Mouse (Mus musculus) intestine, postnatal 0 days (tissue): ENCODE results near the gene Usp12. TPM values are rescaled to one million over a fixed set of nuclear protein-coding genes. Genes with fewer than 3 reads are reported as not detected.
"Not testable (repeated sequence)": the region's sequence is repeated elsewhere in the genome, so short reads cannot be mapped to it uniquely, and the experiment has no call there.

Experiments used
- ATAC-seq: fragments of 200-750 bp; cut with Nextera tagmentation; 2 replicates; pipeline ENCODE4 v1.8.0; 2017; ENCODE audit warnings: mild to moderate bottlenecking, moderate TSS enrichment, moderate library complexity
- H3K27ac ChIP-seq: fragments of 300-500 bp; sonication (generic); 2 replicates; pipeline ENCODE4 v1.5.1; 2014; ENCODE audit warnings: mild to moderate bottlenecking, low read depth, low read length, moderate library complexity
- H3K27me3 ChIP-seq: fragments of 300-500 bp; sonication (generic); replicated peaks from 2 replicates; pipeline ENCODE4 v1.6.1; 2014; ENCODE audit warnings: low read length, mixed read lengths; ENCODE audit not compliant: control insufficient read depth, insufficient read depth
- H3K36me3 ChIP-seq: fragments of 300-500 bp; sonication (generic); 2 replicates; pipeline ENCODE4 v1.6.1; 2014; ENCODE audit warnings: mild to moderate bottlenecking, moderate library complexity; ENCODE audit not compliant: control insufficient read depth, insufficient read depth
- H3K4me1 ChIP-seq: fragments of 300-500 bp; sonication (generic); replicated peaks from 2 replicates; pipeline ENCODE4 v1.6.1; 2014; ENCODE audit warnings: antibody characterized with exemption, low read length, mixed read lengths; ENCODE audit not compliant: control insufficient read depth, insufficient read depth
- H3K4me2 ChIP-seq: fragments of 300-500 bp; sonication (generic); replicated peaks from 2 replicates; pipeline ENCODE4 v1.6.1; 2014; ENCODE audit warnings: low read depth, mild to moderate bottlenecking, moderate library complexity
- H3K4me3 ChIP-seq: fragments of 300-500 bp; sonication (generic); 2 replicates; pipeline ENCODE4 v1.5.1; 2014; ENCODE audit warnings: low read depth, low read length
- H3K9ac ChIP-seq: fragments of 300-500 bp; sonication (generic); 2 replicates; pipeline ENCODE4 v1.6.1; 2014; ENCODE audit warnings: mild to moderate bottlenecking, low read depth, low read length
- H3K9me3 ChIP-seq: fragments of 300-500 bp; sonication (generic); 2 replicates; pipeline ENCODE4 v1.6.1; 2016; ENCODE audit warnings: mixed run types; ENCODE audit not compliant: control insufficient read depth
- CTCF ChIP-seq: sonication (generic); IDR thresholded peaks from 2 replicates; pipeline ENCODE4 v1.5.1; 2016; ENCODE audit warnings: low read depth, mild to moderate bottlenecking, control low read depth, antibody characterized with exemption, moderate library complexity
- WGBS: fragments of 180-500 bp; shearing (Covaris S2); extraction: QIAGEN DNeasy Blood & Tissue Kit; methylation state at CpG from one replicate; pipeline ENCODE4 v1.1.7; 2014; 5-methylcytosine and 5-hydroxymethylcytosine counted together
- polyA plus RNA-seq: library from polyadenylated mRNA; unstranded; fragments of >200 nt; fragmentation: Nextera tagmentation; extraction: Ambion mirVana; gene quantifications from 2 replicates; pipeline ENCODE4 v1.2.1, GENCODE M21; 2015

Usp12 gene
- polyA plus RNA-seq, 1 experiment from 2014 or later: 21.7 TPM

DNA sequence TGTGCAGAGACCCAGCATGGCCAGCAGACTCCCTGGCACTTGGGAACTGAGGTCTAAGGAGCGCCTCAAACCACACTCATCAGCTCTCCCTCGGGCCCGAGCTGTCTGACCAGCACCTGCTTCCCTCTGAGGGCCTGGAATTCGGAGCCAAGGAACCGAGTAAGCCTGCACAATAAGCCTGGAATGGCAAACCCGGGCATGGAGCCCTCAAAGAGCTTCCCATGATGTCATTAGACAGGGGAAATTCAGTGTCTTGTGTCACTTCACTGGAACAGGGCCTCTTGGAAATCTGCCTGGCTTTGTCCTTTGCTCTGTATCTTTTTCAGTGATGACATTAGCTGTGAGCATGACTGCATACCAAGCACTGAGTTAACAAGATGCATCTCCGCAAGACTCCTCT is 44.5 kb downstream of the Usp12 start:
- peaks cover 58% of the 10 kb centered on the region for H3K36me3 ChIP-seq
- 94% methylated on average over 7 of the region's 7 CpGs for WGBS

DNA sequence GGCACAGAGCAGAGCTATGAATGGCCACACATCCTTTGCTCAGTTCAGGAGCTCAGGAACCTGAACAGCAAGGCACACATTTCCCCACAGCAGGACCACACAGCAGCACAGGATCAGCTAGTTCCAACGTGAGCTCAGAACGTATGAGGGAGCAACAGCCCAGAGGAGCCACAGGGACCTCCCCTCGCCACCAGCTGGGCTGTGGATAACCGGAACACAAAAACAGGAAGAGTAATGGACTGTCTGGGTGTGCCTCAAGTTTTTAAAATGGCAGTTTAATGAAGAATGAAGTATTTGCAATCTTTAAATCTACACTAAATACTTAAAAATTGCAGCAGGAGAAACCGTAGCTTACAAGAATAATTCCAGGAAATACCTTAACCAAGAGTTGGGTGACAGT is 44.9 kb downstream of the Usp12 start:
- peaks cover 56% of the 10 kb centered on the region for H3K36me3 ChIP-seq
- no peak for TF ChIP-seq CTCF

More for the DNA sequence above, 44.5 kb downstream of the Usp12 start:
- Histone ChIP-seq H3K27ac (peak overlapping the region; percentile 5; the same call in 1 of the 2 replicates), H3K4me3 (no peak overlapping the region), H3K9me3 (no peaks in the 10 kb centered on the region), H3K9ac (no peak overlapping the region), H3K4me1 (no peaks in the 10 kb centered on the region), H3K4me2 (no peak overlapping the region), H3K27me3 (no peaks in the 10 kb centered on the region)
- no peak for TF ChIP-seq CTCF
- ATAC-seq: no peak

DNA sequence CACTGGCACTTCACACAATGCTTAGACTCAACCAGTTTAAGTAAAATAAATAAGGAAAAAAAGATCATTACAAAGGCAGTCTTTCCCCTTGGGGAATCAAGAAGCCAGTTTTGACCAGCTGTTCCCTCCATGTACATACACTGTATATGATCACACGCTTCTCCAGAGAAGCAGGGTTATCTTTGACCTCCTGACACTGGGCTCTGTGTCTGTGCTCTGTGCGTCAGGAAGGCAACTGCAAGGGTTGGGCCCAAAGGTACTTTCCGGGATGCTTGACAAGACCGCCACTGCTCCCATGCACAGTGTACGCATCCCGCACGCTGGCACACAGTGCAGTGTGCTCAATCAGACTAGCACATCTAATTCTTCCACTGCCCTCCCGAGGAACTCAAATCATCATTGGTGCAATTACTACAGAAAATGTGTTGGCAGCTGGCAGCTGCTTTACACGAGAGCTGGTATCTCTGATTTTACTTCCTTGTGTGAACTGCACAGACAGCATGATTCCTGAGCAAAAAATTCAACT is 57.8 kb downstream of the Usp12 start:
- no peak for TF ChIP-seq CTCF
- H3K9ac ChIP-seq: no peak overlapping the region
- peak; percentile 23; the same call in 1 of the 2 replicates for ATAC-seq
- H3K4me3 ChIP-seq: no peak overlapping the region
- peaks cover 60% of the 10 kb centered on the region for H3K36me3 ChIP-seq
- H3K4me1 ChIP-seq: no peaks in the 10 kb centered on the region; the same call in 1 of the 2 replicates
- WGBS: 67% methylated on average over 9 of the region's 9 CpGs
- H3K9me3 ChIP-seq: no peaks in the 10 kb centered on the region
- peak overlapping the region; percentile 50; the same call in 1 of the 2 replicates for H3K27ac ChIP-seq
- H3K27me3 ChIP-seq: no peaks in the 10 kb centered on the region
- no peak overlapping the region for H3K4me2 ChIP-seq

More for the DNA sequence above, 44.9 kb downstream of the Usp12 start:
- ATAC-seq: no peak
- no peak overlapping the region for H3K9ac ChIP-seq
- WGBS: 84% methylated on average over 5 of the region's 5 CpGs
- H3K27ac ChIP-seq: peak overlapping the region; percentile 5; the same call in 1 of the 2 replicates
- no peaks in the 10 kb centered on the region for H3K4me1 ChIP-seq
- no peaks in the 10 kb centered on the region for H3K9me3 ChIP-seq
- H3K4me3 ChIP-seq: no peak overlapping the region
- H3K4me2 ChIP-seq: no peak overlapping the region
- no peaks in the 10 kb centered on the region for H3K27me3 ChIP-seq

DNA sequence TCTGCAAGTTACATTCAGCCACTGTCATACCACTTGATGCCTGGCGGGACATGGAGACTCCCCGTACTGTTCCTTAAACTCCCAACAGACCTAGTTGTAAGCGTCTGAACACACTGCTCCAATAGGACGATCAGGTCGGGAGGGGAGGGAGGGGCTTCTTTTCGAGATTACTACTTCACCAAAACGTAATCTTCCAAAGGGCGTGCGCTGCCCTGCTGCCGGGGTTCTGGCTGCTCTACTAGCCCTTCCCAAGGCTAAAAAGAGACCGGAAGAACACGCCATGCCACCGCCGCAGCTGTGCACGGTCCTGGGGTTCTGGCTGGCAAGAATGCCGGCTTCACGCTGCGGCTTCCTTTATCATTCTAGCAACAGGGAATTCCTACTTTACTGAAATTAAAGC is 58.5 kb downstream of the Usp12 start:
- no peak overlapping the region for H3K9ac ChIP-seq
- no peaks in the 10 kb centered on the region for H3K27me3 ChIP-seq
- no peaks in the 10 kb centered on the region for H3K9me3 ChIP-seq
- peaks cover 57% of the 10 kb centered on the region for H3K36me3 ChIP-seq
- H3K4me2 ChIP-seq: no peak overlapping the region
- ATAC-seq: no peak
- no peak overlapping the region for H3K4me3 ChIP-seq
- H3K4me1 ChIP-seq: no peaks in the 10 kb centered on the region; the same call in 1 of the 2 replicates
- H3K27ac ChIP-seq: no peak overlapping the region
- no peak for TF ChIP-seq CTCF
- 85% methylated on average over 18 of the region's 18 CpGs for WGBS

DNA sequence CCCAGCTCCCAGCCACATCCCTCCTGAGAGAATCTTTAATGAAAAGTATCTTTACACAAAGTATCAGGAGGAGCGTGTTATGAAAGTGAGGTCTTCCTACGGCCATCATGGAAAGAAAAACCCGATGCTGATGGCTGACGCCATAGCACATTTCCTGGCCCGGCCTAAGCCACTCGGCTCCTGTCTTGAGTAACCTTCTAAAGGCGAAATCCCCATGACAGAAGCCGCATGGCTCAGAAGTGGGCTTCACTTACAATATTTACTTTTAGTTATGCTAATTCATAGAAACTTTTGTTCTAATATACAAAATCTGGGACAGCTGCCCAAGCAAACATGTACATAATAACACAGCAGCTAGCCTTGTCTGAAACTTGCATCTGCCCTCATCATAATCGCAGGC is 59.8 kb downstream of the Usp12 start:
- not testable (repeated sequence) for H3K4me2 ChIP-seq, ATAC-seq
- 67% methylated on average over 1 of the region's 9 CpGs for WGBS

DNA sequence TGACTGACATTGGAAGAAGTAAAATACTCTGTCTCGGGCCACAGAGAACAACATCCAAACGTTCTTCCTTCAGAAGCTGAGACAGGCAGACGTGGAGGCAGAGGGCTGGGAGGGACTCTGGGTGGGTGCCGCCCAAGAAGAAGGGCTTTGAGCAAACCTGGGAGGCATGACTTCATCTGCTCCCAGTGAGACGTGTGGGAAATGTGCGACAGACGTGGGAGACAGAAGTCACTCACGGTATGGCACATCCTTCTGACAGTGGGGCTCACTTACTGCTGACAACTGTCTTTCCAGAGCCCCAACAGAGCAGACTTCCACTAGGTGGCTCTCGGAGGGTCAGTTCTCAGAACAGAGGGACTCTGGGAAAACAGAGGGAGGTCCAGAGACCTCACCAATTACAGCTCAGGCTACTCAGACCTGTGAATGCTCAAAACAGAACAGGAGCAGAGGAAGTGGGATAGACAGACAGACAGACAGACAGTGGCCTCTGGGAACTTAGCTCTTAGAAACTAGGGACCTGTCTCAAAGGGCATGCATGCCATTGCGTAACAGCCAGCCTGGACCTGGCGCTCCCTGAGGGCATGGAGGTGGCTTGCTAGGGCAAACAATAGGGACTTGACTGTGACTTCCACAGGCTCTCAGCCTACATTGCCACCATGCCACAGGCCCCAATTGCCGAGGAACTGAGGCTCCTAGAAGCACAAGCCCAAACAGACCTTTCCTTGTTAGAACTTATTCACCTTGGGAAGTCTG is 60.7 kb downstream of the Usp12 start:
- peak; percentile 38 for TF ChIP-seq CTCF
- ATAC-seq: peak; percentile 68
- Histone ChIP-seq H3K27me3 (no peaks in the 10 kb centered on the region), H3K9me3 (no peaks in the 10 kb centered on the region), H3K4me1 (no peaks in the 10 kb centered on the region; the same call in 1 of the 2 replicates), H3K4me3 (no peak overlapping the region), H3K27ac (peak overlapping the region; percentile 60), H3K36me3 (peaks cover 37% of the 10 kb centered on the region), H3K4me2 (no peak overlapping the region), H3K9ac (no peak overlapping the region)
- 59% methylated on average over 12 of the region's 12 CpGs for WGBS

More for the DNA sequence above, 59.8 kb downstream of the Usp12 start:
- H3K27me3 ChIP-seq, H3K4me3 ChIP-seq, H3K9me3 ChIP-seq, H3K9ac ChIP-seq, H3K4me1 ChIP-seq, H3K27ac ChIP-seq: not testable (repeated sequence)
- H3K36me3 ChIP-seq: peaks cover 47% of the 10 kb centered on the region
